Mouse (Mus musculus): Measurements from ENCODE around the gene Nmi. TPM values are rescaled to one million over a fixed set of nuclear protein-coding genes. Genes with fewer than 3 reads are reported as not detected.

Nmi gene
- polyA plus RNA-seq, 1 experiment from 2014 or later: 18.5 TPM

DNA sequence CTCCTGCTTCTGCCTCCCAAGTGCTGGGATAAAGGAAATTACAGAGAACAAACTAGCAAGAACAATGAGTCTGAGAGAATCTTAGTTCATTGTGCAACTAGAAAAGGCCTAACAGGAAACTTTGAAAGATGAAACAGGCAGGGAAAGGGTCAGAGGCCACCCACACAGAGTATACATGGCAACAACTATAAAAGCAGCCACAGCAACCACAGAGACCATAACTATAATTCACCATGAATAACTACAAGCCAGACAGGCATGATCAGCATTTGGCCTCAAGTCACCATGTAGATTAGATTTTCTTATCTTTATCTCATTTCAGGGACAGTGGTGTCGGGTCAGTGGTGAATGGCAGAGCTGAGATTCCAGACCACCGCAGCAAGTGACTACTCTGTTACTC, 16.3 kb upstream of the Nmi start:
- no peaks in the 10 kb centered on the region for H3K27me3 ChIP-seq (replicated peaks; ENCODE audit: control insufficient read depth, insufficient read depth, low read length)
- WGBS: 64% methylated on average over 2 of the region's 2 CpGs
- no peak overlapping the region for H3K4me2 ChIP-seq (ENCODE audit: low read length)
- ATAC-seq (replicated peaks; ENCODE audit: low FRiP score, low TSS enrichment, low read depth): no peak
- H3K27ac ChIP-seq (ENCODE audit: low read depth): no peak overlapping the region
- DNase-seq (ENCODE audit: low spot score): no peak
- H3K4me3 ChIP-seq (ENCODE audit: low read depth, low read length): no peak overlapping the region
- no peaks in the 10 kb centered on the region for H3K9me3 ChIP-seq (ENCODE audit: control insufficient read depth, low read length)
- H3K4me1 ChIP-seq (replicated peaks; ENCODE audit: control insufficient read depth, insufficient read depth, low read length): no peaks in the 10 kb centered on the region
- H3K9ac ChIP-seq (ENCODE audit: low read length): no peak overlapping the region
- no peaks in the 10 kb centered on the region for H3K36me3 ChIP-seq (ENCODE audit: control insufficient read depth, insufficient read depth, low read length)

DNA sequence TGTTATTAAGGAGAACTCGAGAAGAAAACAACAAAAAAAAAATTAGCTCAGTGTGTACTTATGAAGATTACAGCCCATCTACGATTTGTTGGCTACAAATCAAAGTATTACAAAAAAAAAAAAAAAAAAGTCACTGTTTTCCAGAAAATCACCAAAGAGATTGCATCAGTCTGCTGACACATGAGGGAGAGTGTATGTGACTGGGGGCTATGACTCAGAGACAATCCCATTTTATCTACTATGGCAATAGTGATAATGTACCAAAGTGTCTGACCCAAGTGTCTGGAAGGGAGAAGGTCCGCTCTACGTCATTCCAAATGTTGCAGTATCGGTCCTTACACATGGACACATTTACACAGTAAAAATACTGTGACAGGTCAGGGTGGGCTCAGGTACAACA, 13.4 kb upstream of the Nmi start:
- 88% methylated on average over 5 of the region's 5 CpGs for WGBS
- peaks cover under 1% of the 10 kb centered on the region; the same call in 1 of the 2 replicates for H3K4me1 ChIP-seq (replicated peaks; ENCODE audit: control insufficient read depth, insufficient read depth, low read length)
- H3K9me3 ChIP-seq (ENCODE audit: control insufficient read depth, low read length): no peaks in the 10 kb centered on the region
- no peak overlapping the region for H3K4me2 ChIP-seq (ENCODE audit: low read length)
- H3K36me3 ChIP-seq (ENCODE audit: control insufficient read depth, insufficient read depth, low read length): no peaks in the 10 kb centered on the region
- no peak overlapping the region for H3K27ac ChIP-seq (ENCODE audit: low read depth)
- no peak for DNase-seq (ENCODE audit: low spot score)
- H3K4me3 ChIP-seq (ENCODE audit: low read depth, low read length): no peak overlapping the region
- H3K9ac ChIP-seq (ENCODE audit: low read length): no peak overlapping the region
- no peaks in the 10 kb centered on the region for H3K27me3 ChIP-seq (replicated peaks; ENCODE audit: control insufficient read depth, insufficient read depth, low read length)
- no peak for ATAC-seq (replicated peaks; ENCODE audit: low FRiP score, low TSS enrichment, low read depth)

DNA sequence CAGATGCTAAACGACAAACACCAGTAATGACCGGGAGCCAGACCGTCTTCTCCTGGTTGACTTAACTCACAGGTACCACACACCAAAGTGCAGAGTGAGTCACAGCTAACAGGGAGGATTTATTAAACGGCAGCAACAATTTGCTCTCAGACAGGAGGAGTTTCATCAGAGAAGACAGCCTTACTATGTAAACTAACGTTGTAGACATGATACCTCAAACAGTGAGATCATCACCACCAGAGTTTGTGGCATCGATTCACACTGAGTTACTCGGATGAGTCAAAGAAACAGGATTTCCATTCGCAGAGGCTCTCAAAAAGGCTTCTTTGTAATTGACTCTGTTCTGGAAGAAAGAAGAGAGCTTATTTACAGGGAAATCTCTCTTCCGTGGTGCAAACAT, 12.9 kb upstream of the Nmi start:
- no peak overlapping the region for H3K27ac ChIP-seq (ENCODE audit: low read depth)
- 66% methylated on average over 9 of the region's 9 CpGs for WGBS

DNA sequence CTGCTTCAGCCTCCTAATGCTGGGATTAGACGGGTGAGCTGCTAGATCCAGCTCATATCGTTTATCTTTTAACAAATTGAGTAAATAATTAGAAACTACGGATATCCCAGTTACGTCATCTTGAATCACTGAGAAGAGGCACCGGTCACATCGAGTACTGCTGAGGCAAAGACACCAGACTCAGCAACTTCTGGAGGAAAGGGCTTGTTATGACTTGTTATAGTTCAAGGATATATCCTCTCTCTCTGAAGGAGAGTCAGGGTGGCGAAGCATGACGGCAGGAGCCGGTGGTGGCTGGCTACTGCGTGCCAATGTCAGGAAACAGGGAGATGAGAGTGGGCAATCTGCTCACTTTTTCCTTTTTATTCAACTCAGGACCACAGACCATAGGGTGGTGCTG, 11.9 kb upstream of the Nmi start:
- Histone ChIP-seq H3K27ac (ENCODE audit: low read depth) (no peak overlapping the region), H3K4me1 (replicated peaks; ENCODE audit: control insufficient read depth, insufficient read depth, low read length) (peaks cover 5% of the 10 kb centered on the region; the same call in 1 of the 2 replicates), H3K9me3 (ENCODE audit: control insufficient read depth, low read length) (no peaks in the 10 kb centered on the region), H3K9ac (ENCODE audit: low read length) (no peak overlapping the region), H3K27me3 (replicated peaks; ENCODE audit: control insufficient read depth, insufficient read depth, low read length) (no peaks in the 10 kb centered on the region), H3K4me3 (ENCODE audit: low read depth, low read length) (no peak overlapping the region), H3K36me3 (ENCODE audit: control insufficient read depth, insufficient read depth, low read length) (no peaks in the 10 kb centered on the region), H3K4me2 (ENCODE audit: low read length) (no peak overlapping the region)
- DNase-seq (ENCODE audit: low spot score): no peak
- no peak for ATAC-seq (replicated peaks; ENCODE audit: low FRiP score, low TSS enrichment, low read depth)
- 93% methylated on average over 10 of the region's 10 CpGs for WGBS

More for the DNA sequence above, 12.9 kb upstream of the Nmi start:
- Histone ChIP-seq H3K4me3 (ENCODE audit: low read depth, low read length) (no peak overlapping the region), H3K36me3 (ENCODE audit: control insufficient read depth, insufficient read depth, low read length) (no peaks in the 10 kb centered on the region), H3K4me1 (replicated peaks; ENCODE audit: control insufficient read depth, insufficient read depth, low read length) (peaks cover 5% of the 10 kb centered on the region; the same call in 1 of the 2 replicates), H3K4me2 (ENCODE audit: low read length) (no peak overlapping the region), H3K27me3 (replicated peaks; ENCODE audit: control insufficient read depth, insufficient read depth, low read length) (no peaks in the 10 kb centered on the region), H3K9ac (ENCODE audit: low read length) (no peak overlapping the region), H3K9me3 (ENCODE audit: control insufficient read depth, low read length) (no peaks in the 10 kb centered on the region)
- ATAC-seq (replicated peaks; ENCODE audit: low FRiP score, low TSS enrichment, low read depth) (no peak), DNase-seq (ENCODE audit: low spot score) (no peak)

DNA sequence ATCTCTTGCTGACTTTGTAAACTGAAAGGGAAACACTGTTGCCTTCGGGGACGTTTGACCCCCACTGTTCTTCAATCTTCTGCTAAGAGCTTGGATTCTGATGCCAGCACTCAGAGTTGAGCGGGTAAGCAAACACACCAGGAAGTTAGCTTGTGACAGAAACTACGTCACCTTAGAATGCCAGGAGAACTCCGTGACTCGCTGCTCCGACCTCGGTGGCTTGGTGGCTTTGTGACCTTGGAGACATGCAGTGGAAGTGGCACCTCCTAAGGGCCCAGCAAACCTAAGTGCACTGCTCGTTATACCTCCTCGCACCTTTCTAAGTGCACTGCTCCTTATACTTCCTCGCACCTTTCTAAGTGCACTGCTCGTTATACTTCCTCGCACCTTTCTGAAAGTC, 9.0 kb upstream of the Nmi start:
- H3K4me1 ChIP-seq (replicated peaks; ENCODE audit: control insufficient read depth, insufficient read depth, low read length): peaks cover 5% of the 10 kb centered on the region; the same call in 1 of the 2 replicates
- DNase-seq (ENCODE audit: low spot score) (no peak), ATAC-seq (replicated peaks; ENCODE audit: low FRiP score, low TSS enrichment, low read depth) (no peak)
- H3K4me2 ChIP-seq (ENCODE audit: low read length): no peak overlapping the region
- WGBS: 71% methylated on average over 13 of the region's 13 CpGs
- no peak overlapping the region for H3K9ac ChIP-seq (ENCODE audit: low read length)
- no peaks in the 10 kb centered on the region for H3K27me3 ChIP-seq (replicated peaks; ENCODE audit: control insufficient read depth, insufficient read depth, low read length)
- no peak overlapping the region for H3K4me3 ChIP-seq (ENCODE audit: low read depth, low read length)
- H3K27ac ChIP-seq (ENCODE audit: low read depth): peak overlapping the region; percentile 52; the same call in 1 of the 2 replicates
- peaks cover 7% of the 10 kb centered on the region; the same call in 1 of the 2 replicates for H3K9me3 ChIP-seq (ENCODE audit: control insufficient read depth, low read length)
- no peaks in the 10 kb centered on the region for H3K36me3 ChIP-seq (ENCODE audit: control insufficient read depth, insufficient read depth, low read length)

DNA sequence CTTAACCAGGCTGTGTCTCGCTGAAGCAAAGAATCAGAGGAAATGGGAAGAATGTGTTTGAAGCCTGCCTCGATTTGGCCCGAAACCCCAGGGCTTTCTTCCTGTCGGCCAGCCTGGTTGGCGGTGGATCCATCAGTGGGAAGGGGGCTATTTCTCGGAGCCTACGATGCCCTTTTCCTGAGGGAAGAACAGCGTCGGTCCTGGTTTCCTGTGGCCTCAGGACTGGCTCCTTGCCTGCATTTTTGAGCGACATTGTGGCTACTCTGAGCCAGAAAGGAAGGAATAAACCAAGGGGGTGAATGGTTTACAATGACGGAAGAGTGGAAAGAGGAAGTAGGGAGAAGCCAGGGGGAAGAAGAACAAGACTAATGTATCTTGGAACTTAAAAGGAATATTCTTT, 8.3 kb upstream of the Nmi start:
- Histone ChIP-seq H3K9ac (ENCODE audit: low read length) (no peak overlapping the region; the same call in 1 of the 2 replicates), H3K4me1 (replicated peaks; ENCODE audit: control insufficient read depth, insufficient read depth, low read length) (peaks cover 5% of the 10 kb centered on the region; the same call in 1 of the 2 replicates), H3K9me3 (ENCODE audit: control insufficient read depth, low read length) (peaks cover 7% of the 10 kb centered on the region; the same call in 1 of the 2 replicates), H3K4me2 (ENCODE audit: low read length) (no peak overlapping the region), H3K27me3 (replicated peaks; ENCODE audit: control insufficient read depth, insufficient read depth, low read length) (no peaks in the 10 kb centered on the region), H3K36me3 (ENCODE audit: control insufficient read depth, insufficient read depth, low read length) (no peaks in the 10 kb centered on the region), H3K4me3 (ENCODE audit: low read depth, low read length) (no peak overlapping the region), H3K27ac (ENCODE audit: low read depth) (peak overlapping the region; percentile 52; the same call in 1 of the 2 replicates)
- WGBS: 38% methylated on average over 11 of the region's 11 CpGs
- ATAC-seq (replicated peaks; ENCODE audit: low FRiP score, low TSS enrichment, low read depth): no peak
- no peak for DNase-seq (ENCODE audit: low spot score)

DNA sequence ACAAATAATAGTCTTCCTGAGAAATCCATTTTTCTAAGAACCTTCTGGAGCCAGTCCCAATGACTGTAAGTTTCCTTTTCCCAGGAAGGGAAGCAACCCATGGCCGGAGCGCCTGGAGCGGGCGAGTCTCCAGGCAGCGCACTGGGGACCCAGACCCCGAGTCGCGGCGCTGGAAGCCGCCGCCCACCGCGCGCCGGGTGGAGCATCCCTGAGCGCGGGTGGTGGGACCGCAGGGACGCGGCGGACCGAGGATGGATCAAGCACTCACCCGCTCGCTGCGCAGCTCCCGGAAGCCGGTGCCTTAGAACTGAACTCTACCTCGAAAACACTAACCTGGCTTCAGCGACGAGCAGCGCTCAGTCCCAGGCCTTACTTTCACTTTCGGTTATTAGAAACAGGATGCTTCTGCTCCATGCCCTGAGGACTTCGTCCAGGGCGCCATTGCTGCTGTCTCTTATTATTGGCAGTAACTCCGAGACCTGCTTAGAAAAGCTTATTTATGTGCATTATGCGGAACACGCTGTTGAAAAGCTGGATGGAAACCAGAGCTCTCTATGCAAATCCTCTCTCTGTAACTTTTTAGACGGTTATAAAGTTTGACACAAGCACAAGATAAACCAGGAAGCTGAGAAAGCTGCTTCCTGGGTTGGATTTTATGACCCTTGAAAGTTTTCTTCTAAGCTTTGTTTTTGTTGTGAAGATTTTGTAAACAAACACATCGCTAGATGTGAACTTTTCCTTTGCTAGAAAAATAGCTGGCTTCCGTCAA, 469 bp downstream of the Nmi start:
- ATAC-seq (replicated peaks; ENCODE audit: low FRiP score, low TSS enrichment, low read depth) (peak; percentile 86), DNase-seq (ENCODE audit: low spot score) (peak; percentile 88)
- Histone ChIP-seq H3K4me2 (ENCODE audit: low read length) (peak overlapping the region; percentile 63), H3K9ac (ENCODE audit: low read length) (peak overlapping the region; percentile 68), H3K36me3 (ENCODE audit: control insufficient read depth, insufficient read depth, low read length) (no peaks in the 10 kb centered on the region), H3K4me1 (replicated peaks; ENCODE audit: control insufficient read depth, insufficient read depth, low read length) (0 out of 2 replicates have a peak, but pooled peaks cover 3% of the 10 kb centered on the region), H3K4me3 (ENCODE audit: low read depth, low read length) (peak overlapping the region; percentile 63), H3K27me3 (replicated peaks; ENCODE audit: control insufficient read depth, insufficient read depth, low read length) (no peaks in the 10 kb centered on the region), H3K27ac (ENCODE audit: low read depth) (peak overlapping the region; percentile 88), H3K9me3 (ENCODE audit: control insufficient read depth, low read length) (0 out of 2 replicates have a peak, but pooled peaks cover 2% of the 10 kb centered on the region)
- 2% methylated on average over 40 of the region's 40 CpGs for WGBS

DNA sequence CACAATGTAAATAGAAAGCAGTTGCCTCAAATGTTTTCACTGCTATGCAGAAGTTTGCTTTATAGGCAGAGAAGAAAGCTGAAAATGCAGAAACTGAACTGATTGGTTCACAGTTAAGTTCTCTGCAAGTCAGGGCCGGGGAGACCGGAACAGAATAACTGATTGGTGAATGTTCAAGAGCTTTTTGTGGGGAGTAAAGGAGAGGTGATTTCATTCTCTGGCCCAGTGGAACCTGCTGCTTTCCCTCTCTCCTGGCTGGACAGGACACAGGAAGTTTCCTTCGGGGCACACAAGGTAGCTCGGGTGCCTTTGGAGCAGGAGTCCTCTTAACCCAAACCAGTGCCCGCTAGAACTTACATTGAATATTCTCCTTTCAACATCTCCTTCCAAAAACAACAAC, 1.2 kb downstream of the Nmi start:
- DNase-seq (ENCODE audit: low spot score) (no peak), ATAC-seq (replicated peaks; ENCODE audit: low FRiP score, low TSS enrichment, low read depth) (peak; percentile 48; the same call in 1 of the 2 replicates)
- Histone ChIP-seq H3K9me3 (ENCODE audit: control insufficient read depth, low read length) (0 out of 2 replicates have a peak, but pooled peaks cover 2% of the 10 kb centered on the region), H3K36me3 (ENCODE audit: control insufficient read depth, insufficient read depth, low read length) (no peaks in the 10 kb centered on the region), H3K4me3 (ENCODE audit: low read depth, low read length) (peak overlapping the region; percentile 63), H3K4me2 (ENCODE audit: low read length) (peak overlapping the region; percentile 63), H3K27me3 (replicated peaks; ENCODE audit: control insufficient read depth, insufficient read depth, low read length) (no peaks in the 10 kb centered on the region), H3K27ac (ENCODE audit: low read depth) (peak overlapping the region; percentile 88; the same call in 1 of the 2 replicates), H3K9ac (ENCODE audit: low read length) (no peak overlapping the region), H3K4me1 (replicated peaks; ENCODE audit: control insufficient read depth, insufficient read depth, low read length) (0 out of 2 replicates have a peak, but pooled peaks cover 3% of the 10 kb centered on the region)
- WGBS: 49% methylated on average over 5 of the region's 5 CpGs
